Mouse (Mus musculus) lung, adult 2 months (tissue): Measurements from ENCODE around the gene Troap.

Experiments
- CTCF ChIP-seq: fragments of 200-500 bp; IDR thresholded peaks from 2 replicates; pipeline ENCODE4 v1.5.1; 2011; ENCODE audit warnings: mild to moderate bottlenecking, low read length, control low read depth; ENCODE audit not compliant: insufficient read depth
- POLR2A ChIP-seq: fragments of 200-500 bp; IDR thresholded peaks from 2 replicates; pipeline ENCODE4 v1.6.1; 2011; ENCODE audit warnings: low read depth, mild to moderate bottlenecking, control low read depth, low read length, borderline replicate concordance; ENCODE audit errors: extremely low read depth

- TF ChIP-seq CTCF: peak; percentile 73
- no peak for TF ChIP-seq POLR2A
Observed at GRCm38 (mm10) chr15:99099139-99099556, 24.8 kb downstream of the Troap start.
